Mouse (Mus musculus): Measurements from ENCODE around the gene Sorl1. TPM values are rescaled to one million over a fixed set of nuclear protein-coding genes. Genes with fewer than 3 reads are reported as not detected.

Sorl1 gene
- total and polyA plus RNA-seq, 3 experiments: 2.5 to 12.3 (median 6.3) TPM

DNA sequence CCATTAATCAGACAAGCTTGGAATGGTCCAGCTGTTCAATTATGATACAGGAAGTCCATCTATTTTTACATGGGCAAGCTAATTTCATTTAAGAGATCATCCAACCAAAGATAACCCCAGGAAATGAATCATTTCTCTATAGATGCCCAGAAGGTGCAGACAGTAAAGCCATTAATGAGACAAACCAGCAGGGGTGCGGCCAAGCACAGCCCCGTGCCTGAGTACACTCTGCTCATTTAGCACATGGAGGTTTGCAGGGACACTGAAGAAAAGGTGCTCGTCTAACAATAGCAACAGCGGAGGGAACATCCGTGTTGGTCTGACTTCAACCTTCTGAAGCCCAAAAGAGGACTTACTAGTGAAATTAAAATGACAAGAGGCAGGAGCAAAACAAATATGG lies 76.3 kb downstream of the Sorl1 start:
- H3K27ac ChIP-seq (ENCODE audit: insufficient read depth, low read depth): no peak overlapping the region
- H3K9ac ChIP-seq (ENCODE audit: insufficient read depth, low read depth): no peak overlapping the region
- no peaks in the 10 kb centered on the region for H3K79me2 ChIP-seq (replicated peaks; ENCODE audit: control insufficient read depth, extremely low read depth, insufficient read depth, poor library complexity, severe bottlenecking)
- dilution Hi-C loops (cut with MboI; ENCODE audit: extremely low pct_ligation_motif_present, extremely low pct_unique_long_range_greater_than_20kb, low sequenced_read_pairs) (no loop called here), in situ Hi-C loops (cut with MboI; ENCODE audit: low pct_ligation_motif_present, low pct_unique_long_range_greater_than_20kb, low sequenced_read_pairs) (no loop called here)
- peaks cover 0 to 4% of the 10 kb centered on the region in 2 experiments; a peak in 1 of 4 replicates for H3K4me1 ChIP-seq (ENCODE audit: control insufficient read depth in 1 of 2, insufficient read depth in 2 of 2)
- peaks cover 0 to 37% of the 10 kb centered on the region in 2 experiments for H3K36me3 ChIP-seq (replicated peaks in 1 of 2; ENCODE audit: control insufficient read depth in 1 of 2, insufficient read depth in 1 of 2, low read length in 1 of 2)
- DNase-seq (ENCODE audit: extremely low read depth): no peak
- H3K4me2 ChIP-seq (ENCODE audit: insufficient read depth, low read depth, poor library complexity, severe bottlenecking): no peak overlapping the region
- no peak for TF ChIP-seq USF1 (IDR thresholded peaks at IDR 0.05; ENCODE audit: low read depth, low read length)
- no peak for TF ChIP-seq EP300 (IDR thresholded peaks at IDR 0.05; ENCODE audit: low read length)
- TF ChIP-seq MAFK (IDR thresholded peaks at IDR 0.05; ENCODE audit: insufficient replicate concordance, low read length): no peak
- TF ChIP-seq MEF2A (IDR thresholded peaks at IDR 0.05; ENCODE audit: borderline replicate concordance, low read depth, low read length): no peak
- TF ChIP-seq MXI1 (IDR thresholded peaks at IDR 0.05; ENCODE audit: low read depth, low read length): no peak
- H3K27me3 ChIP-seq (replicated peaks): no peaks in the 10 kb centered on the region
- H3K4me3 ChIP-seq (replicated peaks in 1 of 3; ENCODE audit: low read depth in 2 of 3, low read length in 2 of 3, poor library complexity in 1 of 3): no peak overlapping the region
- H3K9me3 ChIP-seq (replicated peaks; ENCODE audit: low read length): no peaks in the 10 kb centered on the region

DNA sequence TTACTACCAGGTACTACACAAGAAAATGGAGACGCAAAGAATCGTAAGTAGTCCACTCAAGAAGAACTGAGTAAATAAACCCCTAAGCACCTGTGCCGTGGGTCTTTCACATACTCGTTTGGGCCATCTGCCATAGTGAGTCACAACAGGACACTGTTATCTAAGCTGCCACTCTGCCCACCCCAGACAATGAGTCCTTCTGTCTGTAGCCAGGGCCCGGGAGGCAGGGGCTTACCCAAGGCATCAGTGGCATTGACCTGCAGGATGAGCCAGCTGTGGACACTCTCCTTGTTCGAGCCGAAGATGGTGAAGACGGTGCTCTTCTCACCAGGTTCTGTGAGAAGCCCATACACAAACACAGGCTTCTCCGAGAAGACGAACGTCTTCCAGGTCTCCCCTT lies 77.8 kb downstream of the Sorl1 start:
- in situ Hi-C loops (cut with MboI; ENCODE audit: low pct_ligation_motif_present, low pct_unique_long_range_greater_than_20kb, low sequenced_read_pairs): no loop called here

DNA sequence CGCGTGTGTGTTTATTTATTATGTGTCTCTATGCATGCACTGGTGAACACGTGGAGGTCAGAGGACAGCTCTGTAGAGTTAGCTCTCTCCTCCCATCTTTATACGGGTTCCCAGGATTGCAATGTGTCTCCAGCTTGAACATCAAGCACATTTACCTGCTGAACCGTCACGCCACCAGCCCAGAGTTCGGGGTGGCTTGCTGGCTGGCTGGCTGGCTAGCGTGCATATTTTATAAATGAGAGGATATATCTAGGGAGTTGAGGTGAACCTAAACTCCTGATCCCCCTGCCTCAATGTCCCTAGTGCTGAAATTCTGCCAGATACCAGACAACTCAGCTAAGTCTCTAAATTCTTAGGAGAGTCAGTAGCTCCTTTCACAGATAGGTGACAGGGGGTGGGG lies 79.4 kb downstream of the Sorl1 start:
- H3K9me3 ChIP-seq (replicated peaks; ENCODE audit: low read length): no peaks in the 10 kb centered on the region
- no peak for DNase-seq (ENCODE audit: extremely low read depth)
- no peak overlapping the region for H3K4me3 ChIP-seq (replicated peaks in 1 of 3; ENCODE audit: low read depth in 2 of 3, low read length in 2 of 3, poor library complexity in 1 of 3)
- peaks cover 0 to 9% of the 10 kb centered on the region in 2 experiments; a peak in 1 of 4 replicates for H3K4me1 ChIP-seq (ENCODE audit: control insufficient read depth in 1 of 2, insufficient read depth in 2 of 2)
- in situ Hi-C loops (cut with MboI; ENCODE audit: low pct_ligation_motif_present, low pct_unique_long_range_greater_than_20kb, low sequenced_read_pairs): no loop called here
- no peak overlapping the region for H3K4me2 ChIP-seq (ENCODE audit: insufficient read depth, low read depth, poor library complexity, severe bottlenecking)
- H3K27ac ChIP-seq (ENCODE audit: insufficient read depth, low read depth): no peak overlapping the region
- H3K79me2 ChIP-seq (replicated peaks; ENCODE audit: control insufficient read depth, extremely low read depth, insufficient read depth, poor library complexity, severe bottlenecking): no peaks in the 10 kb centered on the region
- TF ChIP-seq NRF1 (IDR thresholded peaks at IDR 0.05; ENCODE audit: low read depth, low read length): no peak
- no peak for TF ChIP-seq KAT2A (IDR thresholded peaks at IDR 0.05; ENCODE audit: insufficient replicate concordance, low read length)
- TF ChIP-seq ELF1 (IDR thresholded peaks at IDR 0.05; ENCODE audit: low read depth, low read length): no peak
- TF ChIP-seq MXI1 (IDR thresholded peaks at IDR 0.05; ENCODE audit: low read depth, low read length): no peak
- TF ChIP-seq JUND (conservative IDR thresholded peaks at IDR 0.05; ENCODE audit: low read depth, low read length): no peak
- no peak for TF ChIP-seq ZNF384 (IDR thresholded peaks at IDR 0.05; ENCODE audit: low read depth, low read length)
- no peak for TF ChIP-seq USF2 (conservative IDR thresholded peaks at IDR 0.05; ENCODE audit: low read depth, low read length)
- TF ChIP-seq ZC3H11A (IDR thresholded peaks at IDR 0.05; ENCODE audit: low read depth, low read length): no peak
- TF ChIP-seq SMC3 (IDR thresholded peaks at IDR 0.05; ENCODE audit: low read depth, low read length): no peak
- TF ChIP-seq POLR2AphosphoS2 (IDR thresholded peaks at IDR 0.05; ENCODE audit: low read depth, low read length): no peak
- no peak for TF ChIP-seq NELFE (IDR thresholded peaks at IDR 0.05; ENCODE audit: low read depth, low read length)
- TF ChIP-seq RCOR1 (conservative IDR thresholded peaks at IDR 0.05; ENCODE audit: low read depth, low read length): no peak
- TF ChIP-seq TCF12 (IDR thresholded peaks at IDR 0.05; ENCODE audit: low read depth, low read length): no peak
- no peak for TF ChIP-seq TBP (conservative IDR thresholded peaks at IDR 0.05; ENCODE audit: low read depth, low read length)
- TF ChIP-seq POLR2A (IDR thresholded peaks at IDR 0.05; ENCODE audit: low read depth, low read length): no peak
- no peak for TF ChIP-seq MAFK (IDR thresholded peaks at IDR 0.05; ENCODE audit: insufficient replicate concordance, low read length)
- no peak for TF ChIP-seq CHD1 (IDR thresholded peaks at IDR 0.05; ENCODE audit: low read depth, low read length)
- TF ChIP-seq MAX (IDR thresholded peaks at IDR 0.05; ENCODE audit: low read length): no peak
- TF ChIP-seq UBTF (IDR thresholded peaks at IDR 0.05; ENCODE audit: low read depth, low read length): no peak
- peaks cover 0 to 53% of the 10 kb centered on the region in 2 experiments for H3K36me3 ChIP-seq (replicated peaks in 1 of 2; ENCODE audit: control insufficient read depth in 1 of 2, insufficient read depth in 1 of 2, low read length in 1 of 2)
- H3K9ac ChIP-seq (ENCODE audit: insufficient read depth, low read depth): no peak overlapping the region
- dilution Hi-C loops (cut with MboI; ENCODE audit: extremely low pct_ligation_motif_present, extremely low pct_unique_long_range_greater_than_20kb, low sequenced_read_pairs): no loop called here
- H3K27me3 ChIP-seq (replicated peaks): no peaks in the 10 kb centered on the region

More for the DNA sequence above, 77.8 kb downstream of the Sorl1 start:
- TF ChIP-seq MXI1 (IDR thresholded peaks at IDR 0.05; ENCODE audit: low read depth, low read length) (no peak), RCOR1 (conservative IDR thresholded peaks at IDR 0.05; ENCODE audit: low read depth, low read length) (no peak), TCF12 (IDR thresholded peaks at IDR 0.05; ENCODE audit: low read depth, low read length) (no peak), USF1 (IDR thresholded peaks at IDR 0.05; ENCODE audit: low read depth, low read length) (no peak), UBTF (IDR thresholded peaks at IDR 0.05; ENCODE audit: low read depth, low read length) (no peak), TBP (conservative IDR thresholded peaks at IDR 0.05; ENCODE audit: low read depth, low read length) (no peak), USF2 (conservative IDR thresholded peaks at IDR 0.05; ENCODE audit: low read depth, low read length) (no peak), ZC3H11A (IDR thresholded peaks at IDR 0.05; ENCODE audit: low read depth, low read length) (no peak), SMC3 (IDR thresholded peaks at IDR 0.05; ENCODE audit: low read depth, low read length) (no peak), CHD1 (IDR thresholded peaks at IDR 0.05; ENCODE audit: low read depth, low read length) (no peak)
- DNase-seq (ENCODE audit: extremely low read depth): no peak
- Histone ChIP-seq H3K4me1 (ENCODE audit: control insufficient read depth in 1 of 2, insufficient read depth in 2 of 2) (peaks cover 0 to 4% of the 10 kb centered on the region in 2 experiments; a peak in 1 of 4 replicates), H3K9me3 (replicated peaks; ENCODE audit: low read length) (no peaks in the 10 kb centered on the region), H3K36me3 (replicated peaks in 1 of 2; ENCODE audit: control insufficient read depth in 1 of 2, insufficient read depth in 1 of 2, low read length in 1 of 2) (peaks cover 0 to 44% of the 10 kb centered on the region in 2 experiments), H3K9ac (ENCODE audit: insufficient read depth, low read depth) (no peak overlapping the region), H3K4me2 (ENCODE audit: insufficient read depth, low read depth, poor library complexity, severe bottlenecking) (no peak overlapping the region), H3K4me3 (replicated peaks in 1 of 3; ENCODE audit: low read depth in 2 of 3, low read length in 2 of 3, poor library complexity in 1 of 3) (no peak overlapping the region), H3K27me3 (replicated peaks) (no peaks in the 10 kb centered on the region), H3K27ac (ENCODE audit: insufficient read depth, low read depth) (no peak overlapping the region), H3K79me2 (replicated peaks; ENCODE audit: control insufficient read depth, extremely low read depth, insufficient read depth, poor library complexity, severe bottlenecking) (no peaks in the 10 kb centered on the region)
- dilution Hi-C loops (cut with MboI; ENCODE audit: extremely low pct_ligation_motif_present, extremely low pct_unique_long_range_greater_than_20kb, low sequenced_read_pairs): no loop called here

Data from CH12.LX (cell line).